Mouse (Mus musculus) embryonic fibroblast, embryonic 13.5 days (primary cell): ENCODE measurements around the gene Ush1g.

Experiments
- CTCF ChIP-seq: IDR thresholded peaks from 2 replicates; pipeline ENCODE4 v1.5.1; 2011; ENCODE audit warnings: mild to moderate bottlenecking, control low read depth, low read length, moderate library complexity, borderline replicate concordance; ENCODE audit not compliant: insufficient read depth
- POLR2A ChIP-seq: IDR thresholded peaks from 2 replicates; pipeline ENCODE4 v1.6.1; 2011; ENCODE audit warnings: low read depth, mild to moderate bottlenecking, control low read depth, low read length, moderate library complexity

DNA sequence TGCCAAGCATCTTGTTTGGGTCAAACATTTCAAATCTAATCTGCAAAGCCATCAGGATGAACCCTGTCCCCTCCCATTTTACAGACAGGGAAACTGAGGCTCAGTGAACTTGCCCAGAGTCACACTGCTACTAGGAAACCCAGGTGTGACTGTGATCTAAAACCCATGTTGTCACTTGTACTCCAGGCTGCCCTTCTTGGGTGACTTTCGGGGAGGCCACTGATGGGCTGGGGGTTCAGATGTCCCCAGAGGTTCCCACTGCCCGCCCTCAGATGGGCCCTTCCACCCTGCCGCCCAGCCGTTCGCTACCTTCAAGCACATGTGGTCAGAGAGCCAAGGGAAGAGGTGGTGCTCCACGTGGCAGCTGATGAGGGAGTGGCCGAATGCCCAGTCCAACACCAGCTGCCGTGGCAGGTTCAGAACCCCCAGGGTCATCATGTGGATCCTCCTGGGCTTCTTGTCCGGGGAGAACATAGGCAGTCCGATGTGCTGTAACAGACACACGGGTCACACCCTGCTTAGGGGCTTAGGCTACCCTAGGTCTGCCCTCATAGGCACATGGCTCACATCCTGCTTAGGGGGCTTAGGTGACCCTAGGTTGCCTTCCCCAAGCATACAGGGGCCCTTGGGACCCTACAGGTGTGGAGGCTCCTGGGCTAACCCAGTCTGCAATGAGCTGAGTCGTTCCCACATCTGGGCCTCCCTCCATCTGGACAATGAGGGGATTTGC, 37.8 kb downstream of the Ush1g start:
- TF ChIP-seq POLR2A = no peak
- TF ChIP-seq CTCF = no peak
